Mouse (Mus musculus) induced T-regulatory cell, adult 2 months (primary cell): Measurements from ENCODE around the gene Tab1.
"Not testable (repeated sequence)": the region's sequence is repeated elsewhere in the genome, so short reads cannot be mapped to it uniquely, and the experiment has no call there.

ENCODE experiments used
- DNase-seq: peaks from one replicate; pipeline ENCODE4 v3.0.0-alpha.2; 2012; ENCODE audit warnings: low read depth

The Tab1 gene

GRCm38 (mm10) chr15:80105490-80106410 is 27.2 kb upstream of the Tab1 start:
- no peak for DNase-seq

- no peak for DNase-seq
These were observed 25.8 kb upstream of the Tab1 start for GRCm38 (mm10) chr15:80107143-80107542.

- DNase-seq: no peak
These were observed 25.4 kb upstream of the Tab1 start for GRCm38 (mm10) chr15:80107575-80107974.

- DNase-seq: no peak
These were observed 21.5 kb upstream of the Tab1 start for GRCm38 (mm10) chr15:80111436-80111835.

- peak; percentile 64 for DNase-seq
These were observed 20.4 kb upstream of the Tab1 start for GRCm38 (mm10) chr15:80112499-80112898.

GRCm38 (mm10) chr15:80114414-80114813 is 18.5 kb upstream of the Tab1 start:
- DNase-seq: no peak

- DNase-seq: no peak
These were observed 17.7 kb upstream of the Tab1 start for GRCm38 (mm10) chr15:80115256-80115655.

- no peak for DNase-seq
These were observed 16.8 kb upstream of the Tab1 start for GRCm38 (mm10) chr15:80115866-80116794.

- no peak for DNase-seq
These were observed 15.8 kb upstream of the Tab1 start for GRCm38 (mm10) chr15:80117154-80117553.

GRCm38 (mm10) chr15:80119076-80119475 is 13.9 kb upstream of the Tab1 start:
- no peak for DNase-seq

- no peak for DNase-seq
These were observed 11.1 kb upstream of the Tab1 start for GRCm38 (mm10) chr15:80121721-80122325.

- DNase-seq: not testable (repeated sequence)
These were observed 10.5 kb upstream of the Tab1 start for GRCm38 (mm10) chr15:80122431-80122830.

- no peak for DNase-seq
These were observed 8.3 kb upstream of the Tab1 start for GRCm38 (mm10) chr15:80124651-80125050.

- peak; percentile 58 for DNase-seq
These were observed 5.7 kb upstream of the Tab1 start for GRCm38 (mm10) chr15:80127191-80127590.

GRCm38 (mm10) chr15:80129982-80130381 is 2.9 kb upstream of the Tab1 start:
- no peak for DNase-seq

GRCm38 (mm10) chr15:80130689-80131088 is 2.2 kb upstream of the Tab1 start:
- no peak for DNase-seq

- no peak for DNase-seq
These were observed 1.5 kb upstream of the Tab1 start for GRCm38 (mm10) chr15:80131421-80131820.

GRCm38 (mm10) chr15:80132452-80132851 is 475 bp upstream of the Tab1 start:
- DNase-seq: no peak

- DNase-seq: no peak
These were observed 939 bp downstream of the Tab1 start for GRCm38 (mm10) chr15:80133682-80134449.

GRCm38 (mm10) chr15:80134450-80134847 is 1.5 kb downstream of the Tab1 start:
- DNase-seq: no peak

- no peak for DNase-seq
These were observed 2.6 kb downstream of the Tab1 start for GRCm38 (mm10) chr15:80135499-80135898.

- no peak for DNase-seq
These were observed 3.7 kb downstream of the Tab1 start for GRCm38 (mm10) chr15:80136645-80137044.
